Mouse (Mus musculus): ENCODE measurements around the gene Prkcz.
"Not testable (repeated sequence)": the region's sequence is repeated elsewhere in the genome, so short reads cannot be mapped to it uniquely, and the experiment has no call there.

Gene Prkcz

DNA sequence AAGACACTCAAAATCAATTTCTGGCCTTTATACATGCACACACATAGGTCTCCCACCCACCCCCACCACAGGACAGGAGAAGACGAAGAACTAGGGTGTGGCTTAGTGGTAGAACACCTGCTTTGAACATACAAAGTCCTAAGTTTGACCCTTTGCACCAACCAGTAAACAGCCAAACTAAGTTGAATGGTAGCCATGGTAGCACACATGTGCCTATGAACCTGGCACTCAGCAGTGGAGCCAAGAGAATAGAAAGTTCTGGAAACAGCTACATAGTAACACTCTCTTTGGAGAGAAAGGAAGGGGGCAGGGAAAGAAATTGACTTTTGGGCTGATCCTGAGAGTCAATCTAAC lies 80.4 kb downstream of the Prkcz start:
- DNase-seq = no peak

DNA sequence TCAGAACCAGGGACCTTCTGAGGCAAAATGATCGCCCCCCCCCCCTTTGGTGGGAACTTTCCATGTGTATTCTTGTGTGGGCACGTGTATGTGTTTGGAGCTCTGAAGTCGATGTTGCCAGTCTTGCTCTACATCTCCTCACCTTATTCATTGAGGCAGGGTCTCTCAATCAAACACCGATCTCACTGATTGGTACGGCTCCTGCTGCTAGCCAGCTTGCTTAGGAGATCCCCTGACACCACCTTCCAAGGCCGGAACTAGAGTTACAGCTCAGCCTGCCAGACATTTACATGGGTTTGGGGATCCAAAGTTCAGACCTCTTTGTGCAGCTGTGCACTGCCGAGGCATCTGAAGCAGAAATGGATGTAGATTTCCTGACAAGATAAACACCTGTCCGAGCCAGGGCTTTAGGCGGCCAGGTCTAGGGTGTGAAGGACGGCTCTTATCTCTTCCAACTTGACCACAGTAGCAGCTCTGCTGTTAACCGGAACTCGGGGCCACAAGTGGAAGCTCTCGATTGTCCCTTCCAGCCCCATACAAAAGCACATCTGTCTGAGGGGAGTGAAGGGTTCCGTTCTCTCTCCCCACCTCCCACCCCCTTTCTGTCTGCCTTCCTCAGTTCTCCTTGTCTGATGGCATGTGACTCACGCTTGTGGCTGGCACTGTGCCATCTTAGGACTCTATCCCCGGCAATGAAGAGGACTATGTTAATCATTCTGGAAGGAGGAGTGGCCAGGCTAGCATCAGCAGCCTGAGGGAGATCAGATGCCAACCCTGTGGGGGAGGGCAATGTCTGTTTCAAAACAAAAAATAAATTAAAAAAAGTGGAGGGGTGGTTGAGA lies 81.0 kb downstream of the Prkcz start:
- no peak for DNase-seq

DNA sequence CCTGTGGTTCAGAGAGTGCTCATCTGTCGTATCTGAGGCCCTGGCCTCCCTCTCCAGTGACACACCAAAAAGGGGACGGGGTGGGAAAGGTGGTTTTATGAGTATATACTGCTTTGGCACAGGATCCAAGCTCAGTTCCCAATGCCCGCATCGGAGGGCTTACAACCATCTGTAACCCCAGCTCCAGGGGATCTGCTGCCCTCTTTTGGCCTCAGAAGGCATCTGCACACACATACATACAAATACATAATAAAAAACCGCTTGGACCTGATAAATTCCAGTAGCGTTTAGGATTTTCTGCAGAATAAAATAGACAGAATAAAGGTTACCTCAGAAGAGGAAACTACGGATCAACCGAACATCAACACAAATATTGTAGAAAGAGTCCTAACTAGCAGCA lies 82.1 kb downstream of the Prkcz start:
- no peak for DNase-seq

DNA sequence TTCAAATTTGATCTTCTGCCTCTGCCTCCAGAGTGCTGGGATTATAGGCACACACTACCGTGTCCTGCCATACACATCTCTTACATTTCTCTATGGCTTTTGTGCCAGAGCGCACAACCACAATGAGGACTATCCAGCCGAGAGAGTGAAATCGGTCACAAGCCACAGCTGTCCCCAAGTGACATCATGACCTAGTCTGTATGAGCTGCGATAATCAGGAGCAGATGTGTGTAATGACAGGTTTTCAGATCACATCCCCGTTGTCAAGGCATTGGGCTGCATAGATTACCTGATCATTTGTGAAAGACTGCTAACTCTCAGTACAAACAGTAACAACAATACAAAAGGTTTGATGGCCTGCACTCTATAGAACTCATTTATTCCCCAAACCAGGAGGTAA lies 83.2 kb downstream of the Prkcz start:
- no peak for DNase-seq

DNA sequence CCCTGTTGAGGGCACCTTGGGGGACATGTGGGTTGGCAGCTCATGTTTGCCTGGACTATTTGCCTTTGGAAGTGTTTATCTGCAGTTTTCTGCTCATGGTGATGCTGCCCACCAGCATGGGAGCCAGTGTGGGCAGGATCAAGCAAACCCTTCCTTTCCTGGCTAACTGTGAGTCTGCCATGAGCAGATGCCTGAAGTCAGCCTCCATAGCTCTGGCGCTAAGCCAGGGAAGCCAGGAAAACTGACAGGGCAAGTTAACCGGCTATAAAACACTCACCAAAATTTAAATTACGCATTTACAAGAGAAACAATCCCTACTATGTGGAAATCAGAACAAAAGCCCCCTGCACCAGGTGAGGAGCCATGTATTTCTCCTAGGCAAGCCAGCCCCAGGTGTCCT lies 86.3 kb downstream of the Prkcz start:
- no peak for DNase-seq

DNA sequence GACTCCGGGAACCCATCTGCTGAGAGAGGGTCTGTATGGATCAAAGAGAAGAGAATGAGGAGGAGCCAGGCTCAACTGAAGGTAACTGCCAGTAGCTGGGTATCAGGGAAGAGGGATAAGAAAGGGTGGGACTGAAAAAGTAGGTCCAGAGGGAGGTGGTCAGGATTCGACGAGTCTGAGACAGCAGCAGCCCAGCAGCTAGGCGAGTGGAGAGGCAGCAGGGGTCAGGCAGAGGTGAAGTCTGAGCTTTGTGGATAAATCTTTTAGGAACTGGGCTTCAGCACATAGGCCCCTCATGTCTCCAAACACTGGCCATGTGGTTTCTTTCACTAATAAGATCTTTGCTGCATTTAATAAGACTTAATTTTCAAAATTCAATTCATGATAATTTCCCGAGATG lies 86.7 kb downstream of the Prkcz start:
- no peak for DNase-seq

DNA sequence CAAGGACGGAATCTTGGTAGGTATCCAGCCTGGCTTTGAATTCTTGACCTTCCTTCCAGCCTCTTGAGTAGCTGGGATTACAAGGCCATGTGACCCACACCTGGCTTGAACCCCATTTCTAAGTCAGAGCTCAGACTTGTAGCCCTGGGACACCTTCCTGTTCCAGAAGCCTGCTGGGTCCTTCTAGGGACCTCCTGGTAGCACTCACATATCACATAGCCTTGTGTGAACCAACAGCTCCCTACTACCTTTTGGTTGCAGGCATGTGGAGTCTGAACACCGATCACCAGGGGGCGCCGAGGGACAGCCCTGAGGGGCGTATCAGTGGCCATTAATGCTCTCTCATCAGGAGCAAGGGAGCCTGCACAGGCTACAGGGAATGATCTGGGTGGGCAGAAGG lies 92.8 kb downstream of the Prkcz start:
- no peak for DNase-seq

DNA sequence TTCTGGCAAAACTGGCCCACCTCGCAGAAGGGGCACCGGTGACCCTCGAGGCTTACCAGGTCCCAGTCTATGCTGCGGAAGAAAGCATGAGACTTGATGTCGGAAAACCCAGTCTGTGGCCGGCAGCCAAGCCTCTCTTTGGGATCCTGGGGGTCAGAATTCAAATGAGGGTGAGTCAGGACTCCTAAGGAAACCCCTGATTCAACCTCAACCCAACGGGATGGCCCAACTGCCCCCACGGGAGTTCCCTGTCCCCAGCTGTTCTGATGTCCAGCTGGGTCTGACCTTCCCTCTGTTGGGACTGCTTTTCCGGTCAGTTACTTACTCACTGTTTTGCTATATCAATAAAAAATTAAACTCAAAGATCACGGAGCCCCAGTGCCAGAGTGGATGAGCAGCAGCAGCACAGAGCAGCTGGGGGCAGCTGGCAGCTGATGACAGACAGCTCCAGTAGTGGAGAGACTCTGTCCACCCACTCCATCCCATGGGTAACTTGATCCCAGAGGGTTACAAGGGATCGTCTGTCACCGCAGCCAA lies 93.5 kb downstream of the Prkcz start:
- no peak for DNase-seq

DNA sequence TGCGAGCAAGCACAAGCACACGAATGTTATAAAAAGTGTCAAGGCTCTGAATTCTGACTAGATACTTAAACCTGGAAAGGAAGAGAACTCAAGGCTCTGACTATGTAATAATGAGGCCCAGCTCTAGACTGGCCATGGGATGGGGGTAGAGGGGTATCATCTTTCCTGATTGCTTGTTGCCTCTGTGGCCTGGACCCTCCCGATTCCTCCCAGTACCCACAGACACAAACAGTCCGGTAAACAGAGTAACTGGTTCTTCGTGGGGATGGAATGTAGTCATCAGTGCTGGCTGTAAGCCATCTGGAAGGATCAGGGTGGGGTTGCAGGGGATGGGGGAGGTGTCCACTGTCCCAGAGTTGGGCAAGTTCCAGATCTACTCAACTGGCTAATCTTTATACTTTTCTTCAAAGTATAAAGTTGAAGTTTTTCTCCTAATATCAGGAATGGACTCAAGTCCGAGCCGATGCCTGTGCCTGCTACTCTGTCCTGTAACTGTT lies 94.1 kb downstream of the Prkcz start:
- DNase-seq = no peak

DNA sequence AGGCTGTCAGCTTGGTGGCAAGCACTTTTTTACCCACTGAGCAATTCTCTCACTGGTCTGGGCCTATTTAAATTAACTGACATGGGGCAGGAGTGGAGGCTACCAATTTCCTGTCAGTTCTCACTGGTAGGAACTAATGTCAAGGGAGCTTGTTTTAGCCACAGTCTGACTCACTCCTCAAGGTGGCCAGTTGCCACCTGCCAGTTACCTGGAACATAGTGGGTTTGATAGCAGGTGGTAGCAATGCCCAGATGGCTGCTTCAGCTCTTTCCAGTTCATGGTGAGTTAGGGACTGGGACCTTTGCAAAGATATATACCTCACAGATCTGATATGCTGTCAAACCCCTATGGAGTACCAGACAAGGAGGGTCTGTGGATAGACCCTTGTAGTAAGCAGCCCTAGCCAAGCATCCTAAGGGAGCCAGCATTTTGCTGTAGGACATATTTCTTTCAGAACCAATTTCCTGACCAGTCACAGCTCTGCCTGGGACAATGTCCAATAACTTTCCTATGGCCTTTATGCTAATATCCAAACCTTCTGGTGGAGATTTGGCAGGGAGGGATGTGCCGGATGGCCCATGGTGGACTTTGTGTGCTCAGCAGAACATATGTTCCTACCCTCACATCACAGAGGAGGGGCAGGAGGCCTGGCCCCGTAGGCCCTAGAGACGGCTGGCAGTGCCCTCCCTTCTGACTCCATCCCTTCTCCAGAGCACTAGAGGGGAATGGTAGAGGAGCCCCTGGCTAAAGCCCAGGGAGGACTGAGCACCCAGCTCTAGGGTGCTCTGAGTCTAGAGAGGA lies 96.4 kb downstream of the Prkcz start:
- DNase-seq = peak; percentile 93

DNA sequence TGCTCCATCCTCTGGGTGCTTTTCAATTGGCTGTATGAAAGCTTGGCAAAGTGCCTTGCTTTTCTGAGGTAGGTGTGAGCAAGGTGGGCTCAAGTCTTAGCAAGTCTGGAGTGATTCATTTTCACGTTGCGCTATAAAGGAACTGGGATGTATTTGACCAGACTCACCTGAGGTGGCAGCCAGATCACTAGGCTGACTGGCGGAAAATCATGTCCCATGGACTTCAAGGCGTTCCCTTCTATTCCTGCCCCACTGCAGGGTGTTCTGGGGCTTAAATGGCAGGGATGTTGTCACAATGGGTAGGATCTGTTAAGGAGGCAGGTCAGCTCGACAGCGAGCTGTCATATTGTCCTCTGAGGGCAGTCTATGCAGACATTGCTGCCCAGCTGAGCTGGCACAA lies 108.9 kb downstream of the Prkcz start:
- no peak for DNase-seq

DNA sequence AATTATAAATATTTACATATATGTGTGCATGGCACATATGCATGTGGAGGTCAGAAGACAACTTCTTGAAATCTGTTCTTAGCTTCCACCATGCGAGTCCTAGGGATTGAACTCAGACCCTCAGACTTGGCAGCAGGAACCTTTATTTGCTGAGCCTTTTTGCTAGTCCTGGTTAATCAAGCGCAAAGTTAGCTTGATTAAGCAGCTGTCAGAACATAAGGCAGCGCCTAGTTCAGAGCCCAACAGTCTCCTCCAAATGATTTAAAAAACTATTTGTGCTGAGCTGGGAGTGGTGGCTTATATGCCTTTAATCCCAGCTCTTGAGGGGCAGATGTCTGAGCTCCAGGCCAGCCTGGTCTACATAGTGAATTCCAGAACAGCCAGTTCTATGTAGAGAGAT lies 110.0 kb downstream of the Prkcz start:
- DNase-seq = no peak

DNA sequence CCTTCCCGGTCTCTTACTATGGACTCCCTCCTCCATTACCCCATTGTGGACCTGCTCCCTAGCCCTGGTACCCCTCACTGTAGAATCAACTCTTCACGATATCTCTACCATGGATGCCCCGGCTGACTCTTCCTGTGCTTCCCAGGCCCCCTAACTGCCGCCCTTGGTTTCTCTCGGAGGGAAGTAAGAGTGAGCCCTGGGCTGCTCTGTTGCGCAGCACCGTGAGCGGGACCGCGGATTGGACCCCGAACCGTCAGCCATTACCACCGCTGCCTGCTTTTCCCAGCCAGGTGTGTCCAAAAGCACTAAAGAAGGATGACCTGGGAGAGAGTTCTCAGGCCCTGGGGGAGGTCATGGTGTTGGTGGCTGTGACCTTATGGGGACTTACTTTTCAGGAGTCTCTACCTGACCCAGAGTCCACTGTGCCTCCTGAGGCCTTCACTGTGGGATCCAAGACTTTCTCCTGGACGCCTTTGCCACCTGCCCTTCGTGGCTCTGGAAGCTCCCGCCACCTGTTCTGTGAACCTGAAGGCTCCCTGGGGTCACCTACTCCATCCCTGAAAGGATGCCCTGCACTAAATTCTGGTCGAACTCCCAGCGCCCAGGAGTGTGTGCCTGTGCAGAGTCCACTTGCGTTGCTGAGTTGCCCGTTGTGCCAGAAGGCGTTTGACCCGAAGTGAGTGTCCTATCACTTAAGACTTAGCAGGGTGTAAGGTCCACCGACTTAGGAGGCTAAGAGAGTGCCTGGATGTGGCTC lies 110.6 kb downstream of the Prkcz start:
- peak; percentile 60 for DNase-seq

DNA sequence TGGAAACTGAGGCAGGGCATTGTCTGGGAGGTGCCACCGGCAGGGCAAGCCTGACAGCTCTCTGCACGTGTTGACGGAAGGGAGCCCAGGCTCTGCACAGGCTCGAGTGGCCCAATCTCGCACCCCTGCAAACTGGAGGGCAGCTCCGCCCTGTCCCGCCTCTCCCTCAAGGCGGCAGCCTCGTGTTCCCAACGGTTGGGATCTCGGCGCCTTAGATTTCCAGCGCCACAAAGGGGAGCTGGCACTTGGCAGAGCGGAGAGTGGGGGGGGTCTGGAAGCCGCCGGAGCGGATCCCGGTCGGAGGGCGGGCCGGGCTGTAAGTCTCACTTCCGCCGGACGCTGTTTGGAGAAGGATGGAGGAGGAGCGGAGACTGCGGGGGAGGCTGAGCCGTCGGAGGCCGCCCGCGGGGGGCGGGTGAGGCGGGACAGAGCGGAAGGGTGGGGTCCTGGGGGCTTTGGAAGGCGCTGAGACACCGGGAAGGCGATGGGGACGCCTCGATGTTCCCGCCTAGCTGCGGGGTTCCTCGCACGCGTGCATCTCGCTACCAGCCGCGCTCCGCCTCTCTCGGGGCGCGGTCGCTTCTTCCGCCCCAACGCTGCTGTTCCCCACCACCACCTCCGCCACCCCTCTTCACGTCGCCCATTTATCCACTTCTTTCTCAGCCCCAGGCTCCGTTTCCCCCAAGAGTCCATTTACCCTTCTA lies 111.4 kb downstream of the Prkcz start, which contains the start of gene Faap20:
Gene Faap20, plus strand, starts transcription at position 155 of the 704 bp plus-strand sequence.
- DNase-seq = peak; percentile 85

DNA sequence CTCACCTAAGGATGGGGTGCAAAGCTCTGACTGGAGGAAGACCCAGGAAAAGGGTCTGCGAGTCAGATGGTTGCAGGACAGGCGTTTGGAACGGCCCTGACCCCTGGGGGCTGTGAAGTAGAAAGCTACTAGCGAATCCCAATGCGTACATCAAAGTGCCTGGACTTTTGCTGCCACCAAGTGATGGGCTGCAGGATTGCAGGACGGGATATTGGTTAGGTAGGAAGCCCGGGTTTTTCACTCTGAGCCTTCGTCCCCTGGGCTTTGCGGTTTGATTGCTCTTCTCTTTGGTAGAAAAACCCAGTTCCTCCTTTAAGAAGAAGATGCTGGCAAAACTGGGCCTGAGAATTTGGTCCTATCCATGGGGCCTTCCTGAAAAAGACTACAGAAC lies 111.9 kb downstream of the Prkcz start:
- DNase-seq = peak; percentile 92

DNA sequence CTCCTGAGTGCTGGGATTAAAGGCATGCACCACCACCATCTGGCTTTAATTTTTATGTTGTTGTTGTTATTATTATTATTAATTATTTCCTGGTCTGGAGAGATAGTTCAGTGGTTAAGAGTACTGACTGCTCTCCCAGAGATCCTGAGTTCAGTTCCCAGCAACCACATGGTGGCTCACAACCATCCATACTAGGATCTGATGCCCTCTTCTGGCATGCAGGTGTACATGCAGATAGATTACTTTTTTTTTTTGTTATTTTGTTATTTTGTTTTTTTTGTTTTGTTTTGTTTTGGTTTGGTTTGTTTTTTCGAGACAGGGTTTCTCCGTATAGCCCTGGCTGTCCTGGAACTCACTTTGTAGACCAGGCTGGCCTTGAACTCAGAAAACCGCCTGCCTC lies 113.1 kb downstream of the Prkcz start:
- not testable (repeated sequence) for DNase-seq

DNA sequence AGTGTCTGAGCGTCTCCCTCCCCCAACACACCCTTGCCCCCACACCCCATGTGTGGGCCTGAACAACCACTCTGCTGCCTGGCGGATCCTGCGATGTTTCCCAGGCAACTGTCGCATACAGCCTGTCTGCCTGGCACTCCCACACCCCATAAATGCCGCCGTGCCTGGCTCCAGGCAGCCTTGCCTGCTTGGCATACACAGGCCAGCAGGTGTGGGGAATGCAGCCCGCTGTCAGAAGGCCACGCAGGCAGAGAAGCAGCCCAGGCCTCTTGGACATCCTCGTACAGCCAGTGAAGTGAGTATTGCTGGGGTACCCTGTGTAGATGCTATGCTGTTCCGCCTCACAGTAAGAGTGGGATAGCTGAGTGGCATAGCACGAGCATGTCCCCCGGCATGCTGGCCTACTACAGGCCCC lies 114.5 kb downstream of the Prkcz start:
- DNase-seq = peak; percentile 76

DNA sequence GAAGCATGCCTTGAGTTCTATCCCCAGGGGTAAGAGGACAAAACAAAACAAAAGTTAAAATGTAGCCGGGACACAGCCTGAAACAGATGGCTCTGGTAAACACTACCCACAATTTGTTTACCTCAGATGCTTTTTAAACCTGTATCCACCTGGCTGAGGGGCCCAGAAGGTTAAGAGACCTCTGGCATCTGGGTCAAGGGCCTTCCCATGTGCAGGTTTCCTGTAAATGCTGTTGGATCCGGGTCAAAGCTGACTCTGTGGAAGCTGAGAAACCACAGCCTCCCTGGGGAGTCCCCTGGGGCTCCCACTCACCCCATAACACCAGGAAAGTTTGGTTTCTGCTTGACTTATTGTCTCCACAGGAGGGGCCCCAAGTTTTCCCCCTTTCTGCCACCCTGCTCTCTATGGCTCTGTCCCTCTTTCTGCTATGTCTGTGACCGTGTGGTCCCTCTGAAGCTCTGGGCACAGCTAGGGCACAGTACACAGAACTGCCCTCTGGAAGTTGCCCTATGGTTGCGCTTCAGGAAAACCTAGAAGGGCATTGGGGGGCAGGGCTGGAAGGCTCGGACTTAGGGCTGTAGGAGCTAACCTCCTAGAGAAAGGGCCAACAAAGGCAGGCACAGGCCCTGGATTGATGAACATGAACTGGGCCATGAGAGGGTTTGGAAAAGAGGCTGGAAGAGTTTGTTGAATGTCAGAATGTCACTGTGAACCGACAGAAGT lies 115.2 kb downstream of the Prkcz start:
- DNase-seq = no peak

DNA sequence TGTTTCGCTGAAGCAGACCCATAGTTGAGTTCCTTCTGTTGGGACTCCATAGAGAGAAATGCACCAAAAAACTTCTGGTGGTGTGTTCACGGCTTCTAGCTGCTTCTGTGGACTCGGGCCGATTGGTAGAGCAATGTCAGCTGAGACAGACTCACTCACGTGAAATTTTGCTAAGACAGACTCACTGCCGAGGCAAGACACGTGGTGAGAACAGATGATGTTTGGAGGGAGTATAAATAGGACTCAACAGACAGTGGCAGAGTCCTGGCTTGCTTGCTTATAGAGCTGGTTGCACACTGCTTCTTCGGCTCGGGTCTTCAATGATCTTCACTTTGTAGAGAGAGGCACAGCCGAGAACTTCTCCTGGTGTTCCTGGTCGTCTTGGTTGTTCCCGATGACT lies 117.9 kb downstream of the Prkcz start:
- DNase-seq = no peak

DNA sequence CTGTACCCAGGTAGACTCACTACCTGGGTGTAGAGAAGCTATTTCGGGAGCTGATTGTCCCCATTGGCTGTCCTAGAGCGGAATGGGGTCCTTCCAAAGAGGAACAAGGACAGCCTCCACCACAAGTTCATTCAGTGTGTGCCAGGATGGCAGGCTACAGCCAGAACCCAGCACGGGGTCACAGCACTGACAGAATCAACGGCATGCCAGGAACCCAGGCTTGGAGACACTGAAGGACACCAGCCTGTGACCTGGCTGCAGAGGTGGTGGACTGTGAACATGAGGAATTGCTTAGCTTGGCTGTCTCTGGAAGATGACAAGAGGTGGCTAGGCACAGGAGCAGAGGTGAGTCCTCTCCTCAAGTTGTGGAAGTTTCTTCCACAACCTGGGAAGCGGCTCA lies 118.9 kb downstream of the Prkcz start:
- DNase-seq = no peak

DNA sequence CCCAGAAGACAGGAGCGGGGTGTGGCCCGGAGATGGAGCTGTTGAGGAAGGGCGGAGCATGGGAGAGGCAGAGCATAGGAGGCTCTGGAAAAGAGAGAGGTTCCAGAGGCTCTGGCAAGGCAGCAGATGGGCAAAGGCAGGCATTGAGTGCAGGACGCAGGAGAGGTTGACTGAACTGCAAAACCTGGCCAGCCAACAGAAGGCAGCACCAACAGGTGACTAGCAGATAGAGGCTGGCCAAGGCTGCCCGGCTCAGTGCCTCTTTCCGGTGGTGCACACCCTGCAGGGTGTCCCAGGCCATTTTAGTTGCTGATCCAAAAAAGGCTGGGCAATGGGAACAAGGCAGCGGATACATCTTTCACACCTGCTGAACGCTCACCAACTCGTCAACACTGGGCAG lies 119.4 kb downstream of the Prkcz start:
- peak; percentile 89 for DNase-seq

DNA sequence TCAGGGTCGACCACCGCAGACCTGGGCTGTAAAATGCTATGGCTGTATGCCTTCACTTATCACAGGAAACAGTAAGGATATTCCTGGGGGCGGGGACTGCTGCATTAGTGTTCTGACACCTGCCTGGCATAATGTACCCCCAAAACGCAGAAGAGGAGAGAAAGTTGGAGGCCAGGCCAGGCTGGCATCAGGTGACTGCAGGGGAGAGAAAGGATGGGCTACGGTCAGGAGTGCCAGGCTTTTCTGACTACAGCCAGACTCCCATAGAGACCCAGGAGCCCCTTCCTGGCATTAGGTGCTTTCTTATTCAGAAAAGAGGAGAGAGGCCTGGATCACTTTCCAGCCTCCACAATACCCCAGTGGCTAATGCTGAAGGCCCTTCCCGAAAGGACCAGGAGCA lies 121.7 kb downstream of the Prkcz start:
- no peak for DNase-seq
